Mouse (Mus musculus): ENCODE data around the gene Ap2a1. TPM values are rescaled to one million over a fixed set of nuclear protein-coding genes. Genes with fewer than 3 reads are reported as not detected.

The Ap2a1 gene
- polyA plus RNA-seq, 1 experiment from 2014 or later: 122 TPM

DNA sequence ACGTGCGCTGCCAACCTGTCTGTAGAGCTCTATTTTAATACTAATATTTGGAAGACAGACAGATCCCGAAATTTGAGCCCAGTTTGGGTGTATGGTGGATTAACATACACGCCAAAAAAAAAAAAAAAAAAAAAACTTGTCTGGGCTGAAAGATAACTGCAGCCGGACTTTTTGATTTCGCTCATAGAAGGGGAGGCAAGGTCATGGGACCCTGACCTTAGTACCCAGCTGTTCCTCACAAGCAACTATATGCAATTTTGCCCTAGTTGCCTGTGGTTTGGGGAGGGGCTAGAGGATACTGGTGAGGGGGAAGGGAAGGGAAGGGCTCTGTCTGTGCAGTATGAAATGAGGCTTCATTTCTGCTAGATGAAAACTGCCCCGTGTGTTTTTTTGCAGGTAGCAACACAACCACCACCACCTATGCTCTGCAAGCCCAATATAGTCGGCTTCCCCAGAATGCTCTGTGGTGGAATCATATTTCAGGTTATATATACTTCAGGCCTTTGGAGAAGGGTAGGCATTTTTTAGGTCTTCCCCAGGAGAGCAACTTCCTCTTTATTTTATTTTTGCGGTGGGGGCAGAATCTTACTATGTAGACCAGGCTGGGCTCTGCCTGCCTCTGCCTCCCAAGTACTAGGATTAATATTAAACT, 72.9 kb downstream of the Ap2a1 start:
- peak overlapping the region; percentile 75 for H3K4me3 ChIP-seq
- peak overlapping the region; percentile 93 for H3K27ac ChIP-seq
- peak overlapping the region; percentile 94 for H3K4me2 ChIP-seq
- no peaks in the 10 kb centered on the region for H3K9me3 ChIP-seq
- H3K27me3 ChIP-seq (replicated peaks): no peaks in the 10 kb centered on the region
- 68% methylated on average over 9 of the region's 9 CpGs for WGBS
- H3K9ac ChIP-seq: no peak overlapping the region
- ATAC-seq (replicated peaks): no peak
- H3K36me3 ChIP-seq (replicated peaks): peaks cover 8% of the 10 kb centered on the region; the same call in 1 of the 2 replicates
- peaks cover 59% of the 10 kb centered on the region for H3K4me1 ChIP-seq

DNA sequence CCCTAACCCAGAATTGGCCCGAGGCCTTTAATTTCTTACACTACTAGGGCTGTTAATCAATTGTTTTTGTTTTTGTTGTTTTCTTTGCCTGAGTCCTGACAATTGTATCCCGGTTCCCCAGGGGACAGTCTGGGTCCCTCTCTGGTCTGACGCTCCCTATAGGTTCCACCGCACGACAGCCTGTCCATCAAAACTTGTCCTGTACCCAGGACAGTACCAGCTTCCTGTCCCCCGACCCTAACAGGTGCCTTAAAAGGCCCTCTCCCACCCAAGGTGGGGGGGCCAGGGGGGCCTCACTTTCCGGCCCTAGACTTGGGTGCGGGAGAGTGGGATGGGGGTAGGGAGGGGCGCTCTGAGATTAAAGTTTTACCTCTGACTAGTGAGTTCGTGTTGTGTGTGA, 74.3 kb downstream of the Ap2a1 start:
- peak overlapping the region; percentile 41 for H3K4me3 ChIP-seq
- H3K36me3 ChIP-seq (replicated peaks): peaks cover 8% of the 10 kb centered on the region; the same call in 1 of the 2 replicates
- no peaks in the 10 kb centered on the region for H3K9me3 ChIP-seq
- H3K27me3 ChIP-seq (replicated peaks): no peaks in the 10 kb centered on the region
- H3K4me1 ChIP-seq: peaks cover 59% of the 10 kb centered on the region
- peak overlapping the region; percentile 82 for H3K27ac ChIP-seq
- ATAC-seq (replicated peaks): no peak
- WGBS: 32% methylated on average over 10 of the region's 10 CpGs
- peak overlapping the region; percentile 47; the same call in 1 of the 2 replicates for H3K9ac ChIP-seq
- peak overlapping the region; percentile 60 for H3K4me2 ChIP-seq

DNA sequence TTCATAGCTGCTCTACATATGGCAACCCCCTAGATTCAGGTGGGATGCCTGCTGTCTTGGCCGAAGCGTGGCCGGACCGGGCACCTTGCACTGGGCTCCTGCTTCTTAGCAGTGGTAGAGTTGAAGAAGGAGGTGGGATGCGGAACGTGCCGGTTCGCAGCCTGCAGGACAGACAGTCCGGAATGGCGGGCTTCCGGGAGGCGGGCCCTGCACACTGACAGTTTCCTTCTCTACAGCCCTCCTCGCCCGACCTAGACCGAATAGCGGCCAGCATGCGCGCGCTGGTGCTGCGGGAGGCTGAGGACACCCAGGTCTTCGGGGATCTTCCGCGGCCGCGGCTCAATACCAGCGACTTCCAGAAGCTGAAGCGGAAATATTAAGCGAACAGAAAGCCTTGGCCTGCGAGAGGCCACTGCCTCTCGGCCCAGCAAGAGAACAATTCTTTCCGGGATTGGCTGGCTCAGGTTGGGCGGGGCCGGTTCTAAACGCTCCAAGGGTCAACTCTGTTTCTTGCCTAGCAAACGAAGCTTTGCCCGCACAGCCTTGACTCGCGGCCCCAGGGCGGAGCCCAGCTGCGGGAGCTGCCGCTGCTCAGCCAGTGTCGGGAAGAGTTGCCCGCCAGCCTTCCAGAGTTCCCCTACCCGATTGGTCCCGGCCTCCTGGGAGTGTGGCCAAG, 74.8 kb downstream of the Ap2a1 start:
- ATAC-seq (replicated peaks): no peak
- peaks cover 59% of the 10 kb centered on the region for H3K4me1 ChIP-seq
- H3K27me3 ChIP-seq (replicated peaks): no peaks in the 10 kb centered on the region

DNA sequence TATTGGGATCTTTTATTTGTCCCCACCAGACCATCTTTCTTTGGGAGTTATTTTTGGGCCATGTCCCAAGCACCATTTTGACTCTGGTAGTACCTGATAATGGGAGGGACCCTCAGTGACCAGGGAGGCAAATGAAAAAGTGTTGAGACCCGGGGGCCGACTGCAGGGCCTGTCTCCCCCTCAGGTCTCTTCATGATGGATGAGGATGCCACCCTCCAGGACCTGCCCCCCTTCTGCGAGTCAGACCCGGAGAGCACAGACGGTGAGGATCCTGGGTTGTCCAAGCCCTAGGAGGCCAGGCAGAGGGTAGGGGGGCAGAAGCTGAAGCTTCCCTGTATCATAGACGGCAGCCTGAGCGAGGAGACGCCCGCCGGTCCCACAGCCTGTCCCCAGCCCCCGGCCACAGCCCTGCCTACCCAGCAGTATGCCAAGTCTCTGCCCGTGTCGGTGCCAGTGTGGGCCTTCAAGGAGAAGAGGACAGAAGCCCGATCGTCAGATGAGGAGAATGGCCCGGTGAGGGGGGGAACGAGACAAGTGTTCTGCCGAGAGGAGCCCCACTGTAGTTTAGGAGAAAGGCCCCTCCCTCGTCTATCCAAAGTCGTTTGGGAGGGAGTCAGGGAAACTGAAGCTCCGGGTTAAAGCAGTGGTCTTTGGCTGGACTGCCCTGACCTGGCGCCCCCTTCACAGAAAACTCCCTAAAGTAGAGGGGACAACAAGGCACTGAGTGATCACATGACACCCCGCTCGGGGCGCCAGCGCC, 75.5 kb downstream of the Ap2a1 start:
- peaks cover 59% of the 10 kb centered on the region for H3K4me1 ChIP-seq

More for the DNA sequence above, 74.8 kb downstream of the Ap2a1 start:
- peaks cover 8% of the 10 kb centered on the region; the same call in 1 of the 2 replicates for H3K36me3 ChIP-seq (replicated peaks)
- peak overlapping the region; percentile 60 for H3K4me2 ChIP-seq
- WGBS: under 1% methylated on average over 45 of the region's 45 CpGs
- H3K9me3 ChIP-seq: no peaks in the 10 kb centered on the region
- H3K4me3 ChIP-seq: peak overlapping the region; percentile 41
- H3K9ac ChIP-seq: peak overlapping the region; percentile 47
- H3K27ac ChIP-seq: peak overlapping the region; percentile 82

DNA sequence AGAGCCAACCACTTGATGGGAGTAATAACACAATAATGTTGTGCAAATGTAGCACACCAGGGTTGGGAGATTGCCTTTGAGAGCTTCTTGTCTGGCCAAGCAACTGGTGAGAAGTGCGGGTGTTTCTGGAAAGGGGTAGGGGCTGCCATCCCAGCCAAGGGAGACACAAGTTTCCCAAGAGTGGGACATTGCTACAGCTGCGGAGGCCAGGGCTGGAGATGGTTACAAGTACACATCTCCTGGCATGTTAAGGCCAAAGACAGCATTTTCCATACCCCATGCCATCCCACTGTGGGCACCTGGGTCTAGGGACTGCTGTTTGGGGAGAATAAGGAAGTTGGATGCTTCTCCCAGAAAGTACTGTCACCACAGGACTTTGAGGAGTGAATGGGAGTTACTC, 76.2 kb downstream of the Ap2a1 start:
- no peaks in the 10 kb centered on the region for H3K9me3 ChIP-seq
- ATAC-seq (replicated peaks): no peak
- H3K9ac ChIP-seq: no peak overlapping the region
- 98% methylated on average over 2 of the region's 2 CpGs for WGBS
- no peak overlapping the region for H3K4me3 ChIP-seq
- H3K4me1 ChIP-seq: peaks cover 55% of the 10 kb centered on the region
- no peak overlapping the region for H3K27ac ChIP-seq
- no peak overlapping the region for H3K4me2 ChIP-seq
- H3K27me3 ChIP-seq (replicated peaks): no peaks in the 10 kb centered on the region
- H3K36me3 ChIP-seq (replicated peaks): peaks cover 8% of the 10 kb centered on the region; the same call in 1 of the 2 replicates

More for the DNA sequence above, 75.5 kb downstream of the Ap2a1 start:
- H3K36me3 ChIP-seq (replicated peaks): peaks cover 8% of the 10 kb centered on the region; the same call in 1 of the 2 replicates
- 39% methylated on average over 26 of the region's 26 CpGs for WGBS
- peak overlapping the region; percentile 47 for H3K9ac ChIP-seq
- ATAC-seq (replicated peaks): no peak
- H3K9me3 ChIP-seq: no peaks in the 10 kb centered on the region
- H3K4me2 ChIP-seq: peak overlapping the region; percentile 60
- peak overlapping the region; percentile 82 for H3K27ac ChIP-seq
- peak overlapping the region; percentile 41 for H3K4me3 ChIP-seq
- no peaks in the 10 kb centered on the region for H3K27me3 ChIP-seq (replicated peaks)

DNA sequence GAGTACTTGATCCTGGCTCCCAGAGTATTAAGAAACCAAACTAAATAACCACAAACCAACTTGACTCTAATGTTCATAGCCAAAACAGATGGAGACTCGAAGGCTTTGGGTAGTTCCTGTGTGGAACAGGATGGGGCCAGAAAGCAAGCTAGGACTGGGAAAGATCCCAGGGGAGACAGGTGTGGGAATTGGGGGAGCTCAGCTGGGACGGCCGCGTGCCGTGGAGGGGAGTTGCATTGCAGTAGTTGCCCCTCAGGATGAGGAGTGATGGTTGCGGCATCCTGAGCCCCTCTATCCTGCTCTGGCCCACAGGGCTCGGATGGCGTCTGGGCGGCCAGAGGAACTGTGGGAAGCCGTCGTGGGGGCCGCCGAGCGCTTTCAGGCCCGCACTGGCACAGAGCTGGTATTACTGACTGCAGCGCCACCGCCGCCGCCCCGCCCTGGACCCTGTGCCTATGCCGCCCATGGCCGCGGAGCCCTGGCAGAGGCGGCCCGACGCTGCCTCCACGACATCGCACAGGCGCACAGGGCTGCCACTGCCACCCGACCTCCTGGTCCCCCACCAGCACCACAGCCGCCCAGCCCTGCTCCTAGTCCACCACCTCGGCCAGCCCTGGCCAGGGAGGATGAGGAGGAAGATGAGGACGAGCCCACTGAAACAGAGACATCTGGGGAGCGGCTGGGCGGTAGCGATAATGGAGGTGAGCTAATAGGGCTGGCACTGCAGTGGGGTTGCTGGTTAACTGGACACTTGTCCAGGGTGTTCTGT, 76.9 kb downstream of the Ap2a1 start:
- Histone ChIP-seq H3K4me1 (peaks cover 55% of the 10 kb centered on the region), H3K36me3 (replicated peaks) (peaks cover 8% of the 10 kb centered on the region; the same call in 1 of the 2 replicates), H3K9me3 (no peaks in the 10 kb centered on the region), H3K4me3 (no peak overlapping the region), H3K9ac (no peak overlapping the region), H3K4me2 (no peak overlapping the region), H3K27me3 (replicated peaks) (no peaks in the 10 kb centered on the region), H3K27ac (no peak overlapping the region)
- no peak for ATAC-seq (replicated peaks)
- WGBS: 92% methylated on average over 36 of the region's 36 CpGs

DNA sequence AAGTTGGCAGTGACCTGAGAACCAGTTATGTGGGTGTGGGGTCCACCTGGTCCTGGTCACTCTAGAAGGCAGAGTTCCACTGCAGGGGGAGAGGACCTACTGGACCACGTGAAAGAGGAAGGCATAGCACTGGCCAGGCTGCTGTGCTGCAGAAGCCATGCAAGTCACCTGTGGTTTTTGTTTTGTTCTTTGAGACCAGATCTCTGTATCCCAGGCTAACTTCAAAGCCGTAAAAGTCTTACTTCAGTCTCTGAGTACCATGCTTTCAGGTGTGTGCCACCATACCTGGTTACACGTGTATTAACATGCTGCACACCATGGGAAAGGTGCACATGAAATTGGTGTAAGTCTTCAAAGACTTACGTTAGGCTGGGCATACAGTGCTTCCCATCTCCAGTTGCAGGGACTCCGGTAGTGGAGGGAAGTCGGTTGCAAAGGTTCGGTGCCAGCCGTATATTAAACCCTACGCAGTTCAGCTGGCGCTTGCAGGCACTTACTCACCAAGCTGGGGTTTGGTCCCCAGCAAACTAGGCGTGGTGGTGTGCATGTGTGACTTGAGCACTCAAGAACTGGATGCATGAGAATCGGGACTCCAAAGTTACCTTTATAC, 77.6 kb downstream of the Ap2a1 start:
- Histone ChIP-seq H3K27me3 (replicated peaks) (no peaks in the 10 kb centered on the region), H3K4me1 (peaks cover 61% of the 10 kb centered on the region), H3K4me3 (no peak overlapping the region), H3K27ac (no peak overlapping the region), H3K9me3 (no peaks in the 10 kb centered on the region), H3K4me2 (no peak overlapping the region), H3K36me3 (replicated peaks) (peaks cover 8% of the 10 kb centered on the region; the same call in 1 of the 2 replicates), H3K9ac (no peak overlapping the region)
- no peak for ATAC-seq (replicated peaks)
- WGBS: 91% methylated on average over 12 of the region's 12 CpGs

DNA sequence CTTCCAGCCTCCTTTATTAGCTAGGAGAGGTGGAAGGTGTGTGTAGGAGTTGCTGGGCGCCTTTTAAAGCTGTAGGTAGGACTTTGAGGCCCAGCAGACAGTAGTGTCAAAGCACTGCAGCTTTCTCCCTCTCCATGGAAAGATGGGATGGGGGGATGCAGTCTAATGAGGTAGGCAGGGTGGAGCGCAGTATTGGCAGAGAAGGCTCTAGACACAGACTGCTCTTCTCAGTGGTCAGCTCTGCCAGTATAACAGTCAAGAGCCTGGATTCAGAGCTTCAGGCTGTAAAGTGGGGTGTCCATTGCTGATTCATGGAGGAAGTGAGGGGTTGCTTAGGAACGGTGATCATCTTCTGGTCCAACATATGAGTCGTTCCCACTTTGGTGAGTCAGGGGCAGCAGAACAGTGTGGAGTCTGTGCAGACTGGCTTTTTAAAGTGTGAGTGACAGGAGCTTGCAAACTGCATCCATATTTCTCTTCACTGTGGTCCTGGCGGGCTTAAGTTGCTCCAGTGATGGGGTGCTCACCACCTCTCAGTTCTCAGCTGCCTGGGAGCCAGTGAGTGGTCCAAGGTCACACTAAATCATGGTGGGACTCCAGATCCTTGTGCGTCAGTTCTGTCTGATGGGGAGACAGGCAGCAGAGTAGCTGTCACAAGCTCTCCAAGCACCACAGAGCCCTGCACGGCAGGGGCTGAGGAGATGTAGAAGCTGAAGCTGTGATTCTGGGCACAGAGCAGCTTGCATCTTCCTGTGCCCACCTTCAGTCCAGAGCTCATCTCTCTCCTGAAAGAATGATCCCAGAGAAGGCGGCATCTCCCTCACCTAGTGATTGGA, 78.3 kb downstream of the Ap2a1 start:
- Histone ChIP-seq H3K36me3 (replicated peaks) (peaks cover 11% of the 10 kb centered on the region), H3K9me3 (no peaks in the 10 kb centered on the region), H3K27ac (peak overlapping the region; percentile 99), H3K4me2 (peak overlapping the region; percentile 70), H3K9ac (peak overlapping the region; percentile 84; the same call in 1 of the 2 replicates), H3K4me1 (peaks cover 58% of the 10 kb centered on the region), H3K4me3 (peak overlapping the region; percentile 86), H3K27me3 (replicated peaks) (no peaks in the 10 kb centered on the region)
- 80% methylated on average over 8 of the region's 8 CpGs for WGBS
- no peak for ATAC-seq (replicated peaks)

Measured in midbrain, embryonic 15.5 days (tissue).